Mouse (Mus musculus) gastrocnemius, postnatal 4 days (tissue): Measurements from ENCODE around the gene Slc1a2. TPM values are rescaled to one million over a fixed set of nuclear protein-coding genes. Genes with fewer than 3 reads are reported as not detected.

Experiments used
- DNase-seq, 2 experiments: peaks; one replicate each; pipeline ENCODE4 v3.0.0; 2021 to 2022; ENCODE audit warnings: low spot score in 2 of 2, mixed read lengths in 2 of 2
- total RNA-seq, 2 experiments: library from RNA; stranded (reverse); gene quantifications; 2 replicates each; pipeline ENCODE4 v1.2.3; 2021

Gene Slc1a2
- total RNA-seq, 2 experiments from 2014 or later: 1.2 to 1.3 TPM

DNA sequence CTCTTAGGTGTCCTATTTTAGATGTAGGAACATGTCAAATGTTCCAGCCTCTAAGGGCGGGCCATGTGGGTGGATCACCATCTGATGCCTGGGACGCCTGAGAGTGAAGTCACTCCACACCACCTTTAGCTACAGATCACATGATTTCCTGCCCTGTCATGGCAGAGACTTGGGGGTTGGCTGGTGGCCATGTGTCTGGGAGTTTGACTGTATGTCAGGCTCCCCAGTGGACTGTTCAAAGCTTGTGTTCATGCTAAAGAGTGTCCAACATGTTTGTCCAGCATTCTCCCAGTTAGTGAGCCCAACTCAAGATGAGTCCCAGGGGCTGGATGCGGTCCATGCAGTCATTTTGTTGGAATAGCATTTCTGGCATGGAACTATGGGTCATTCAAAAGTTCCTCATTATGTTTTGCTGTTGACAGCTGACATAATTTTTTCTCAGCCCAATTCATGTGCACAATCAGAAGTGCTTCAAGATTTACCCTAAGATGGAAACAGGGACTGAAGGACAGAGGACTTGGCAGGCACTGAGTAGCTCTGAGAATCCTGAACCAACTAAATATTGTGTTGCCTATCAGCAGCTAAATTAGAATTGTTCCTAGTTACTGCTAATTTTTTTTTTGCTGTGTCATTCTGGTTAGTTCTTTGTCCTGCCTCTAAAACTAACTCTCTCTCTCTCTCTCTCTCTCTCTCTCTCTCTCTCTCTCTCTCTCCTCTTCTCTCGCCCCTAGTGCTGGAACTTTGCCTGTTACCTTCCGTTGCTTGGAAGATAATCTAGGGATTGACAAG is 102.0 kb downstream of the Slc1a2 start:
- DNase-seq: peak; percentile 22 to 53

DNA sequence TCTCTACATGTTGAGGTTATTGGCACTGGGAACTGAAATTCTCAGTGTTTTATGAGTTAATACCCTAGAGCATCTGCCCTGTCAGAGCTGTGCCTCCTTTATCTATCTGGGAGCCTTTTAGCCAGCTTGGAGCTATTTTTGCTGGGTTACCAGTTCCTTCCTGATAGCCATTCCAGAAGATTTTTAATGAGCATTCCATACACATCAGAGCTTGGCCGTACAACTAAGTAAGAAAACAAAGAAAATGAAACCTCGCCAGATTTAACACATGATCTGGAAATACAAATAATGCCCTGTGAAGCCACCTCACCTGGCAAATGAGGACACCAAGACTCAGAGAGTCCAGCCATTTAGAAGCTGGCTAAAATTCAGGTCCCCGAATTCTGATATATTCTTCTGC is 104.7 kb downstream of the Slc1a2 start:
- no peak for DNase-seq

DNA sequence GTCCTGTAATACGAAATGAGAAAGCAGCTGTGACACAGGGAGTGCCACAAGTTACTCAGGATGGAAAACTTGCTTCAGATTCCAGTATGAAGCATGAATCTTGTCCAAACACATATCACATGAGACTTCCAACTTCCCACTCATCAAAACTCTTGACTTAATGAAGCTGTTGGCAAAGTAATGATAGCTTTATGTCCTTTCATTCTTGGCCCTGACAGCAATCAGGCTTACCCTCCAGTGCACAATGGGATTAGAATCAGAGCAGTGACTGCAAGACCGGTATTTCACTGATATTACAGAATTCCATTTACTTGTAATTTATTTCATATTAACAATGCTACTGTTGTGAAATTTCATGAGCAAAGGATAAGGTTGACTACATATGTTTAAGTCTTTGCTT is 105.5 kb downstream of the Slc1a2 start:
- no peak for DNase-seq

DNA sequence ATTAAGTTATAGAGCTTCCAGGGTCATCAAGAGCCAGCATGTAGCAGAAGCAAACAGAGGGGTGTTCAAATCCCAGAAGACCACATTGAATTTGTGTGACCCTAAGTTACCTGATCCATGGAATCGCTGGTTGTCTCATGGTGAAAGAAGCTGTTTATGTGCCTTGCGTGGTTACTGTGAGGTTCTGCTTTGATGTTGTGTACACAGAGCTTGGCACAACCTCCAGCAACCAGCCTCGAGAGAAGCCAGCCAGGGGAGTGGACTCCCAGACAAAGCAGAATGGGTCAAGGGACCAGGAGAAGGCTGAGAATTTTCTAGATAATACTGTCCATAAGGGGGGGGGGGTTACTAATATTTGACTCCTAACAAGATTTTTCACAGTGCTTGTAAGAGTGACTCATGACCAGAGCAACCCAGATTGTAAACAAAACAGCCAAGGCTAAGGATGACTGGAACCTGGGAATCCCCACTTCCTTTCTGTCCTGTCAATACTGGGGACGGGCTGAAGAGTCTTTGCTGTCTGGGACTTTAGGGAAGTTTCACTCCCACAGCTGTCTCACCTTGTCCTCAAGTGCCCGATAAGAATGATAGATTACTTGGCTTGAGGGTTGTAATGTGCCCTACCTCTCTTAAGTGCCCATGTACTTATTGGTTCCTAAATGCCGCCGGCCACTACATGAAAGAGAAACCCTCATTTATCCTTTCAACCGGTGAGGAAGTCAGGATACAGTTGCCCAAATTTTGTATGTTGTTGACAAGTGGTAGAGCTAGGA is 106.3 kb downstream of the Slc1a2 start:
- no peak for DNase-seq

DNA sequence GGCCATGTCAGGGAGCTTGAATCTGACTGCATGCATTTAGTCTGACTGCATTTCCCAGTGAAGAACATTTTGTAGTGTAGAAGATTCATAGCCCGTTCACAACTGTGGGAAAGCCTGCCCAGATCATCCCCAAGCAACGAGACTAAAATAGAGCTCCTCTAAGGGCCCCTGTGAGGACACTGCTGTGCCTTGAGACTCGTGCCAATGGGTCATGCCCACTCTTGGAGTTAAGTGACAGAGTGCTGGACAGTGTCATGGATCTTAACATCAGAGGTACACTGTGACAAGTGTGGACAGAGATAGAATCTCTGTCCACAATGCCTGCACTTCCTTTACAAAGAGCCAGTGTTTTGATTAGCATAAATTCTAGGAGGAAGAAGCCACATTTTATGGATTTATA is 109.8 kb downstream of the Slc1a2 start:
- no peak for DNase-seq

DNA sequence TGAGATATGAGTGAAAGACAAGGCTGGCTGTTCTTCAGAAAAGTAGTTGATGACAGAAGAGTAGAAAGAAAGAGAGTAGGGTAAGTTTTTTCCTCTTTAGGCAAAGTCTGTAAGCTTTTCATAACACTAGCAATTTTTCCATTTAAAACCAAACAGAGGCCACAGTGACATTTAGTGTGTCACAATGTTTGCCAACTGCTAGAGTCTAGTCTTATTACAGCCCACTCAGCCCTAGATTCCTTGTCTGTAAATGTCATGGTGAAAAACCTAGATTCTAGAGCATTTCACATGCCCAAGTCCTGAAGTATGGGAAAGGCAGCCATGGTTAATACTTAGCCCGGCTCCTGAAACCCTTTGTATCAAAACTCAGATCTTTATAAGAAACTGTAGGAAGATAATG is 112.8 kb downstream of the Slc1a2 start:
- DNase-seq: no peak

DNA sequence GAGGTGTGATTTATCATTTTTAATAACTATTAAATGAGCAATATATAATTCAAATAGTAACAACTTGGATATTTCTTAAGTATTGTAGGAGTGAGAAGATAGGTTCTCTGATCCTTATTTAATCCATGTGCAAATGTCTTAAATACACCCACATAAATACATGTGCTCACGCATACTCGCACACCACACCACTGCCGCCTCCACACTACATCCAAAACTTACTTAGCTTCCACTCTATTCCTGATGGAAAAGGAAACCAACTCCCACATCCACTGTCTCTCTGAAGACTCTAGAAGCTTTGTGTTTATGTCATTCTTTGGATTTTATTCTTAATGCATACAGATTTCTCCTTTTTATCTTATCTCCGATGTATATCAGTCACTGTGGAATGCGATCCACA is 113.8 kb downstream of the Slc1a2 start:
- no peak for DNase-seq

DNA sequence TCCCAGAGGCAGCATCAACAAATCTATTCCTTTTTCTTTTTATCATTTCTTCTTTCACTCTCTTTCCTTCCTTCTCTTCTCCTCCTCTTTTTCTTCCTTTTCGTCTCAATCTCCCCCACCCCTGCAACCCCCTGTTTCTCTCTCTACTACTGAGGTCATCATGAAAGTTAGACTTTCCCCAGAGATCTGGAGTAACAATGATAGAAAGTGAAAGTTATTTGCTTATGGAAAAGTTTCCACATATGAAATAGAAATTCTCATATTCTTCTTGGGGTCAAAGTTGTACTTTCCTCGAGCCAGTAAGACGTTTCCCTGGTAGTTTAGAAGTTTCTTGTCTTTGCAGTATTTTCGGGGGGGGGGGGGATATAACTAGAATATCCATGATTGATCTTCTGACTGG is 116.2 kb downstream of the Slc1a2 start:
- DNase-seq: no peak

DNA sequence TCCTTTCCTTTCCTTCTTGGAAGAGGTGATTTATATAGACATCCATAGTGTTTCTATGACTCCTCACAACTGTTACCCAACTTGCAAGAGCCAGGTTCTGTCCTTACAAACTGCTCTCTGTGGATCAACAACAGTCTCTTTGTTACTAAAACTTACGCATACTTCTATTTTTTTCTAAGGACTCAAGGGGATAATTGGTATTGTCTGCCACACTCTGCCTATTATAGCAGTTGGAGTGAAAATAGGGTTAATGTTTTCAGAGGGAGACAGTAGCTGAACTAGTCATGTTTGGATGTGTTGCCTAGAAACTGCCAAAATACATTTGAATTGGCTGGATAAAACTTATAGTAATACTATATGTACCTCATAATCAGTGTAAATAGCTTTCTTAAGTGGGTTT is 117.1 kb downstream of the Slc1a2 start:
- no peak for DNase-seq

DNA sequence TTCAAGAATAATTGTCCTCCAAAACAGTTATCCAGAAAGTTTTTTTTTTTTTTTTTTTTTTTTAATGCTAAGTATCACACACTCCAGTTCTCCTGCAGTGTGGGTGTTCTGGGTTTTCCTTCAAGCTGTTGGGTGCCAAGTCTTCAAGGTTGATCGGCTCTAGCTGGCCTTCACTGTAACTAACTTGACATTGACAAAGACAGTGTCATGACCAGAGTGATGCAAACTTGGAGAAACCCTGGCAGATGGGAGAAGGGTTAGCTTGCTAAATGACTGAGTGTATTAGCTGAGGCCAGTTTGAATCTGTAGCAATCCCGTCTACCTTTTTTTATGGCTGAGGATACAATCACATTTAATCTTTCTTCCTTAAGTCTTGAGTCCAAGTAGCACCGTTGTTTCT is 119.7 kb downstream of the Slc1a2 start:
- no peak for DNase-seq

DNA sequence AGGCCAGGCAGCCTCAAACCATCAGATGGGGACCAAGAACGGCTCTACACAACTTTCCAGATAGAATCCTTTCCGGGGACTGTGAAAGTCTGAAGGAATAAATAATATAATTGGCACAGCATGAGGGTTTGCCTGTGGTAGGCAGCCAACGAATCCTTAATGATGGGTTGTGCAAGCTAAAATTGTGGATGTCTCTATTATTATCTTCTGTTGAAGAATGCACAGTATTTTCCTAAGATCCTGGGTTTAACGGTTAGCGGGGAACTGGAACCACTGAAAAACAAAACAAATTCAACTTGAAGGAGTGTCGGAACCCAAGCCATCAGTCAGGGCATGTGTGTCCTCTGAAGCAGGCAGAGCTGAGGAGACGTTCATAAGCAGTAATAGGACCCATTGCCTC is 124.3 kb downstream of the Slc1a2 start:
- no peak for DNase-seq

DNA sequence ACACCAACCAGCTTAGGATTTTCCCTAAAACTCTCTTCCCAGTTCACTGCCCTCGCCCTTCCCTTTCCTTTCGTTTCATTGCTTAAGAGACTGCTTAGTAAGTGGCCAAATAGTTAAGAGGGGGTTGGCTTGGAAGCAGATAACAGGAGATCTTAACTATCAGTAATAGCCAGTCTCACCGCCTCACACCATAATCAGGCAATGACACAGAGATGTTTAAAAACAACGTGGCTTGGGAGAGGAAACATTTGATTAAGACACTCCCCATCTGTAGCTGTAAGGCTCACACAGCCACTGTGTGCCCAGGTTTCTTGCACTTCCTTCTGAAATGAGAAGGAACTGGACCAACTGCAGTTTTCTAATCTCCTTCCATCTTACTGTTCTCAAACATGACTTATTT is 127.2 kb downstream of the Slc1a2 start:
- DNase-seq: no peak

DNA sequence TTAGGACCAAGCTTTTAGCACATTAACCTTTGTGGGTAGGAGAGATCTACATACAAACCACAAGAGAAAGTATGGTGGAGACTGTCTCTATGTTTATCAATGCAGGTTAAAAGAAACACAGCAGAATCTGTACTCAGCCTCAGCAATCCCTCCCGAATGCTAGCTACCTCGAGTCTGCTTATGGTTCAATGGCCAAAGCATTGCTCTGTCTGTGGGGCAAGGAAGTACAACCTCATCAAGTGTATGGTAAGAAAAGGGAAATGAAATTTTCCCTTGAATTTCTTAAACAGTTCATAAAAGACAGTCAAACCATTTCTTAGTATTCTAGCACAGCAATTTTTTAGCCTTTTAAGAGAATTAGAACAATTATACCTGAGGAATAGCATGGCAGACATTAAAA is 133.2 kb downstream of the Slc1a2 start:
- no peak for DNase-seq

DNA sequence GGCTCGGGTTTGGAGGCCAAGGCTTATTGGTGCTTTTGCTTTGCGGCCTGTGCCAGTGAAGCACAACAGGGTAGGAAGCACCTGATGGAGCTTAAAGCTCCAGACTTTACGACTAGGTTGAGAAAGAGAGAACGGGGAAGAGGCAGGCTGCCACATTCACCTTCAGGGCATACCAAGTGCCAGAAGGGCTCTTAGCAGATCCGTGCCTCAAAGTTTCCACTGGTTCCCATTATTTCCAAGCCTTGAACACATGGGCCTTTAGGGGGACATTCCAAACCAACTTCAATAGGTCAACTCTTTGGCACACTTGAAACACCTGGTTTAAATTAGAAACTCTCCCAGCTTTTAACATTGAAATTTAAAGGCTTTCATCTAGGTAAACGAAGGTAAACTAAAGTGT is 134.3 kb downstream of the Slc1a2 start:
- no peak for DNase-seq

DNA sequence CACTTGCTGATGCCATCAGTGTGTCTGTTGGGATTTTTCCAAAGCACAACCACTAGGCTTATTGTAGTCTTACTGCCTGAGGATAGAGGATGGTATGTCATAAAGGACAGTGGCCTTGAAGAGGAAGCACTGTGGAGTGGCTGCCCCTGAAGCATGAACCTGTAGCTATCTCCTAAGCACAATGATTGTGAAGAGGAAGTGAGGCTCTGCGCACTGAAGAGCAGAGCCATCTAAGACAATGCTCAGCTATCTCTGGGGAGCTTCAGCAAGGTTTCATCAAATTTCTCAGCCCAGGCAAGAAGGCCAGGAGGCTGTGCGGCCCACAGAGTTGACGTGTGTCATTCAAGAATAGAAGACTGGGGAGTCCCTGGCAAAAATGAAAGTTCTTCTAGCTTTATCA is 136.6 kb downstream of the Slc1a2 start:
- no peak for DNase-seq

DNA sequence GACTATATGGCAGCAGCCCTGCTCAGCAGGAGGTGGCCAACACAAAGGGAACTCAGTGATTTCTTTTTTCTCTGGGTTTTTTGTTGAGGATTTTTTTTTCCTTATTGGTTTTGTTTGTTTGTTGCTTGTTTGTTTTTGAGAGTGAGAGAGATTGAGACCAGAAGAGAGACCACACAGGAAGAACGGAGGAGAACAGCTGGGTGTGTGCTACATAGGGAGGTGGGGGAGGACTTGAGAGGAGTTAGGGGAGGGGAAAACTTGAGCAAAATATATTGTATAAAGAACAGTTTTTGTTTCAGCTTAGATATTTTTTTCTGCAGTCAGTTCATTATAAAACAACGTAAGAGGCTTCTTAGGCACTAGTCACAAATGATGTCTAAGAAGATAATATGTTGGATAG is 139.7 kb downstream of the Slc1a2 start:
- DNase-seq: no peak

DNA sequence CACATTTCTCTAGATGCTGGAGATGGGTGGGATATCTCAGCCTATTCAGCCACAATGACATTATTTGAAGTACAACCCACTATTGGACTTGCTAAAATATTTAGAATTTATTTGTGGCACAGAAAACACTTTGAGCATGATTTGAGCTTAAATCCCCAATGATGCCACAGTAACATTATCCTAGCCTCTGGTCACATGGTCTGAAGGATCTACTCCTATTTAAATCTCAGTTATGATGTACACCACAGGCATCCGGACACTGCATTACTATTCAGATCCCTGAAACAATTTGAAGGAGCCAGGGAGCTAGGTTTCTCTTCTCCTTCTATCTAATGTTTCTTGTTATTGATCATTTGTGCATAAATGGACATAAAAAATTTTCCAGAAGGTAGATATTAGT is 143.4 kb downstream of the Slc1a2 start:
- DNase-seq: no peak

DNA sequence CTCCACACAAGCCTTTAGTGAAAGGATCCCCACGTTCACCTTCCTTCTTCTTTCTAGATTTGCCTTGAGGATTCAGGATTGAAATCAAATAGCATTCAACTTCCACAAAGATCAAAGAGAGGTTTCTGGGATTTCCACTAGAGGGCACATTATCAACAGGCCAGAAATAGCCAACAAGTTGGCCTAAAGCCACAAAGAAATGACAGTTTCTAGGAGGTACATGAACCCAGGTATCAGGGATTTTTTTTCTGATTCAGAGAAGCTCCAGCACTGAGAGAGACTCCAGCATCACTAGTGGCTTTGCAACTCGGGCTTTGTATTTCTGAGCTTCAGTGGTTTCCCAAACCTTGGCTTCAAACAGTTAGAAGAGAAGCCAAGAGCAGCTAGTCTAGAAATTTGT is 145.7 kb downstream of the Slc1a2 start:
- no peak for DNase-seq

DNA sequence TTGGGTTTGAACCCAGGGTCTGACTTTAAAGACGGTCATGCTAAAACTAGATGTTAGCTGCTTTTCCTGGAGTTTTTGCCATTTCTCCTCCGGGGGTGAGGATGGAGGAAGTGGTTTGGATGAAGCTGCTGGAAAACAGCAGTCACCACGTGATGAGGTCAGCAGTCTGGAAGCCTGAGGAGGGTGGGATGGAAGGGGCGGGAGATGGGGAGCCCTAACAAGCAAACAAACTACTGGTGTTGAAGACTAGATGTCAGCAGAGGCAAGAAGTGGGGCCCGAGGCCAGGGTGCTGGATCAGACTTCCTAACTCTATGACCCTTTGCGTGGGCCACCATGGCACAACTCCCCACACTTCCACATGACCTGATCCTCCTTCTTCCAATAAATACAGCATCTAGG is 146.8 kb downstream of the Slc1a2 start:
- no peak for DNase-seq

DNA sequence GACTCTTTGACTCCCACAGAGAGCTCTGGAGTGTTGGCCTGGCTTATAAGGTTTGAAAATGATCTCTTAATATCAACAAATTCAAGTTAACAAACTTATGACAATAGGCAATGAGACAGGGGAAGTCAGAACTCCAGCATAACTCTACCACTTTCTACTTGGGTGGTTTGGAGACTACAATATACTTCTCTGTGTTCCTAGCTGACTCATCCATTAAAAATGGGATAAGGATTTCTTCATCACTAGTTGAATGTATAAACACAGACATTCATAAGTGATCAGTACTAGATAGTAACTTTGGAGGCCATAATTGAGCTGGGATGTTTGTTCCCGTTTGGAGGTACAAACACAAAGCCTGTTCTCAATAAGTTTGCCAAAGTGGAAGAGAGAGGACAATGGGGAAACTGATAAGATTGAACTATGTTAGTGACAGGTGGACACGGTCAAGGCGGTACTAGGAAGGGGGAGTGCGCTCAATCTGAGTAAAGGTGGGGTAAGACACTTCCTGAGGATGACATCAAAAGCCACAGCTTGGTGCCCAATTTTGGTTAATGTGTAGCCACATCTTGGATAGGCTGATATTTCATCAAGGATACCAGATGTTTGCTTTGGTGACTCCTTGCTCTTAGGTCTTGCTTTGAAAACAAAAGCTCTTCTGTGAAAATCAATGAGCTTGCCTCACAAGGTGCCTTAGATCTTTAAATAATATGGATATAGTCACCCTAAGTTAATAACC is 147.5 kb downstream of the Slc1a2 start:
- DNase-seq: no peak

DNA sequence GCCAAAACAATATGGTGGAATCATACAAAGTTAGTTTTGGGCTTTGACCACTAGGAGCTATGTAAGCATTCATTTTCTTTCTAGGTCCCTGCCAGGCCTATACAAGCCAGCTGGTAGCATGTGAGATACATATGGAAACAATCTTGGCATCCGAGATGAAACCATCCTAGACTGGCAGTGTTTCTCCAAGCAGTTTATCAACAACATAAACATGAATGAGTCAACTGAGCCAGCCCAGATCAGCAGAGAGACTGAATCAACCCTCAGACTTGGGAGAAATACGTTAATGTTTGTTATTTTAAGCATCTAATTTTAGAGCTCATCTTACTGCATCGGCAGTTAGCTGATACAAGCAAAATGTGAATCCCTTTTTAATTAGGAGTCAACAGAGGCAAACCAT is 149.2 kb downstream of the Slc1a2 start:
- DNase-seq: no peak

DNA sequence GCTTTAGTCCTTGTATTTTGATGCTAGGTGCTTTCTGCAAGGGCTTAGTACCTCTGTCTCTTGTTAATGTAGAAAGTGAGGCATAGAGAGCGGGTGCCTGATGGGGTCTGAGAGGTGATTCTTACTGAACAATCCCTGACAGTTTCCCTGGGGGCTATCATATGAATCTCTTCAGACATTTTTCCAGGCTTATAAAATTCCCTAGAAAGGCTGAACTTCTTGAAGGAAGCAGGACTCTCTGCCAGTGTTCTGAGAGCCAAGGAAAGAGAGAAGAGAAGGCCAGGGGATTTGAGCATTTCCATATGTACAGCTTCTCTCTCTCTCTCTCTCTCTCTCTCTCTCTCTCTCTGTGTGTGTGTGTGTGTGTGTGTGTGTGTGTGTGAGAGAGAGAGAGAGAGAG is 151.0 kb downstream of the Slc1a2 start:
- no peak for DNase-seq
